Mouse (Mus musculus): Measurements from ENCODE around the gene Crb1. TPM values are rescaled to one million over a fixed set of nuclear protein-coding genes. Genes with fewer than 3 reads are reported as not detected.

The Crb1 gene
- polyA plus RNA-seq, 1 experiment from 2014 or later = 3.0 TPM

DNA sequence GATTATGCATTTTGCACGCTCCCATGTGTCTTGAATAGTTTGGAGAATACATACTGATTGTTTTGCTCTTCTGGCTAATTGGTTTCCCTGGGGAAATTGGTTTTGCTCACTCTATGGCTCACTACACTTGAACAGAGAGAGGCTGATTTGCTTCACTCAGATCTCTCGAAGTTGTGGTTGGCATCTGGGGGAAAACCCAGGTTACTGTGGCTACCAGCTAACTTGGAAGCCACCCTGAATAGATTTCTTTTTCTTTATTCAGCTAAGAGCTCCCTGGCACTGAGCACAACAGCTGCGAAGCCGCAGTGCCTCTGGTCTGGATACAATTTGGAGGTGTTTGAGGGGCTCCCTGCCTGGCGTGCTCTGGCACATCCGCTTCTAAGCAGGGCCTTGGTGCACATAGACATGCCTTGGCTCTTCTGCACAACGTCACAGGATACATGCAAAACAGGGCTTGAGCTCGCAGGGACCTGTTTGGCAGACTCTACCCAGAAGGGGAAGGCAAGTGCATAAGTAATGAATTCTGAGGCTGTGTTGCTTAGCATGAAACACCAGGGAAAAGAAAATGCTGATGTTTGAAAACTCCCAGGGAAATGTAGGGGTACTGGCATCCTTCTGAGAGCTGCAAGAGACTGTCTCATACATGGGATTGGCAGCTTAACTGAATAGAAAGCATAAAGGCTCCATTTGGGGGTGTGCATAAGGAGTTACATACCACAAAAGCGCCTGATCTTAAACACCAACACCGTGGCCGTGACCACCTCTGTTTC is 30.1 kb downstream of the Crb1 start:
- Histone ChIP-seq H3K36me3 (ENCODE audit: control insufficient read depth, insufficient read depth, low read length) (no peaks in the 10 kb centered on the region), H3K9me3 (ENCODE audit: control insufficient read depth, low read length) (no peaks in the 10 kb centered on the region), H3K27me3 (ENCODE audit: control insufficient read depth, insufficient read depth, low read length) (no peaks in the 10 kb centered on the region), H3K4me1 (ENCODE audit: control insufficient read depth, insufficient read depth, low read length) (peaks cover 14% of the 10 kb centered on the region), H3K4me3 (replicated peaks; ENCODE audit: low read depth, low read length) (no peak overlapping the region), H3K27ac (replicated peaks; ENCODE audit: low read depth, low read length) (peak overlapping the region; percentile 72), H3K4me2 (ENCODE audit: low read length) (no peak overlapping the region), H3K9ac (replicated peaks; ENCODE audit: low read length) (no peak overlapping the region)
- 37% methylated on average over 11 of the region's 11 CpGs for WGBS
- peak; percentile 84 for ATAC-seq (ENCODE audit: low FRiP score, low TSS enrichment)
- DNase-seq = peak; percentile 72

DNA sequence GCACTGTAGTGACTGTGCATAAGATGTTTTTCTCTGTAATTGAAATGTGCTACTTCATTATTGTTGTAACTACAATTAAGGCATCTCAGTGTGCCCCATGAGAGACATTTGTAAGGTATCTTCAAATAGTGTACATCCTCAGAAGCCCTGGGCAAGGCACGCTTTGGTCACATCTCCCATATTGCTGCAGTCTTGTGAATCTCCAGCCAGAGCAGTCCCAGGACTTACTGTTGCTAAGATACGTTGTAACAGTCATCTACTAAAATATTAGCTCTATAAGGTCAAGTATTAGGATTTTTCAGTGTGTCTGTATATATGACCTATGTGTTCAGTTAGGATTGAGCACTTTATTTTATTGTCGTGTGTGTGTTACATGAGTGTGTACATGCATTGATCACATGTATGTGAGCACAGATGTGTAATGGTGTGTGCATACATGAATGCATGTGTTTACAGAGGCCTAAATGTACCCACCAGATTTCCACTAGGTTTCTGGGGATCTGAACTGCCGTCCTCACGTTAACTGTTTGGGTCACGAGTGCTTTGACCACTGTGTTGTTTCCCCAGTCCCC is 30.8 kb downstream of the Crb1 start:
- H3K36me3 ChIP-seq (ENCODE audit: control insufficient read depth, insufficient read depth, low read length) = no peaks in the 10 kb centered on the region
- H3K9me3 ChIP-seq (ENCODE audit: control insufficient read depth, low read length) = no peaks in the 10 kb centered on the region
- H3K9ac ChIP-seq (replicated peaks; ENCODE audit: low read length) = no peak overlapping the region
- no peaks in the 10 kb centered on the region for H3K27me3 ChIP-seq (ENCODE audit: control insufficient read depth, insufficient read depth, low read length)
- H3K4me1 ChIP-seq (ENCODE audit: control insufficient read depth, insufficient read depth, low read length) = peaks cover 14% of the 10 kb centered on the region
- WGBS = 55% methylated on average over 6 of the region's 6 CpGs
- peak overlapping the region; percentile 72 for H3K27ac ChIP-seq (replicated peaks; ENCODE audit: low read depth, low read length)
- H3K4me3 ChIP-seq (replicated peaks; ENCODE audit: low read depth, low read length) = no peak overlapping the region
- no peak overlapping the region for H3K4me2 ChIP-seq (ENCODE audit: low read length)
- ATAC-seq (ENCODE audit: low FRiP score, low TSS enrichment) (peak; percentile 38; the same call in 1 of the 2 replicates), DNase-seq (no peak)

DNA sequence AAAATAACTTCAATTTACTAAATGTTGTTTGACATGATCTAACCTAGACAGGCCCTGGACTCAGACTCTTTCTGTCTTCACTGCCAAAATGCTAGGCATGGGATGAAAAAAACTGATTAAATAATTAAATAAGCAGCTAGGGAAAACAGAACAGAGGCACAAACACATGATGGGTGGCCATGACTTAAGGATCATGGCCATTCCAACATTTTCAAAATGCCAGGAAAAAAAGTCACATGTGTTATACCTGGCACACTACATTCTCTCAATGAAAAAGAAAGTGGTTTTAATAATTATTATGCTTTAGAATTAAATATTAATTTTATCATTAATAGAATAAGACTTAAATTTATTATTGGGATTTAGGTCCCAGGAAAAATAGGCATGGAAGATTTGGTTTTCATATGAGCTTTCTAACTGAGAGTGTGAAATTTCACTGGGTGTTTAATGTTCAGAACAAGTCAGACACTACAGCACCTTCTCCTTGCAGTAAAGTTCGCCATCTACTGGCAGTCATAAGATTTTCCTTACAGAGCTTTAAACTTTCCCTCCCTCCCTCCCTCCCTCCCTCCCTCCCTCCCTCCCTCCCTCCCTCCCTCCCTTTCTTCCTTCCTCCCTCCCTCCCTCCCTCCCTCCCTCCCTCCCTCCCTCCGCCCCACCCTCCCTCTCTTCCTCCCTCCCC is 36.6 kb downstream of the Crb1 start:
- H3K9ac ChIP-seq (replicated peaks; ENCODE audit: low read length) = no peak overlapping the region
- H3K9me3 ChIP-seq (ENCODE audit: control insufficient read depth, low read length) = no peaks in the 10 kb centered on the region
- H3K27me3 ChIP-seq (ENCODE audit: control insufficient read depth, insufficient read depth, low read length) = no peaks in the 10 kb centered on the region
- no peak overlapping the region for H3K4me3 ChIP-seq (replicated peaks; ENCODE audit: low read depth, low read length)
- no peak overlapping the region for H3K27ac ChIP-seq (replicated peaks; ENCODE audit: low read depth, low read length)
- WGBS = 5% methylated on average over 1 of the region's 2 CpGs
- ATAC-seq (ENCODE audit: low FRiP score, low TSS enrichment) = peak; percentile 63; the same call in 1 of the 2 replicates
- no peak overlapping the region for H3K4me2 ChIP-seq (ENCODE audit: low read length)
- no peaks in the 10 kb centered on the region for H3K4me1 ChIP-seq (ENCODE audit: control insufficient read depth, insufficient read depth, low read length)
- no peaks in the 10 kb centered on the region for H3K36me3 ChIP-seq (ENCODE audit: control insufficient read depth, insufficient read depth, low read length)
- peak; percentile 81 for DNase-seq

DNA sequence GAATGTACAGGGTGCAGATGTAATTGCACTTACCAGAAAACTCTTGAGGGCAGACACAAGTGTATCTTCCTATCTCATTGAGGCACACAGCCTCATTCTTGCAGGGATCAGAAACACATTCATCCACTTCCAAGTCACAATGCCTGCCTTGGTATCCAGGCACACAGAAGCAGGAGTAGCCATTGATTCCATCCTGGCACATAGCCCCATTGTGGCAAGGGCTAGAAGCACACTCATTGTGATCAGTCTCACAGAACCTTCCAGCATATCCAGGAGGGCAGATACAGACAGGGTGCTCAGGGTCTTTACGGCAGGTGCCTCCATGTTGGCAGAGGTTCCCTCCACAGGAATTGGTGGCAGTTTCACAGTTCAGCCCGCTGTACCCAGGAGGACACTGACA is 39.9 kb downstream of the Crb1 start:
- H3K27ac ChIP-seq (replicated peaks; ENCODE audit: low read depth, low read length) = no peak overlapping the region
- ATAC-seq (ENCODE audit: low FRiP score, low TSS enrichment) (no peak), DNase-seq (no peak)
- WGBS = 81% methylated on average over 2 of the region's 2 CpGs
- no peak overlapping the region for H3K4me3 ChIP-seq (replicated peaks; ENCODE audit: low read depth, low read length)
- H3K27me3 ChIP-seq (ENCODE audit: control insufficient read depth, insufficient read depth, low read length) = no peaks in the 10 kb centered on the region
- no peak overlapping the region for H3K4me2 ChIP-seq (ENCODE audit: low read length)
- no peak overlapping the region for H3K9ac ChIP-seq (replicated peaks; ENCODE audit: low read length)
- no peaks in the 10 kb centered on the region for H3K4me1 ChIP-seq (ENCODE audit: control insufficient read depth, insufficient read depth, low read length)
- H3K9me3 ChIP-seq (ENCODE audit: control insufficient read depth, low read length) = no peaks in the 10 kb centered on the region
- no peaks in the 10 kb centered on the region for H3K36me3 ChIP-seq (ENCODE audit: control insufficient read depth, insufficient read depth, low read length)

DNA sequence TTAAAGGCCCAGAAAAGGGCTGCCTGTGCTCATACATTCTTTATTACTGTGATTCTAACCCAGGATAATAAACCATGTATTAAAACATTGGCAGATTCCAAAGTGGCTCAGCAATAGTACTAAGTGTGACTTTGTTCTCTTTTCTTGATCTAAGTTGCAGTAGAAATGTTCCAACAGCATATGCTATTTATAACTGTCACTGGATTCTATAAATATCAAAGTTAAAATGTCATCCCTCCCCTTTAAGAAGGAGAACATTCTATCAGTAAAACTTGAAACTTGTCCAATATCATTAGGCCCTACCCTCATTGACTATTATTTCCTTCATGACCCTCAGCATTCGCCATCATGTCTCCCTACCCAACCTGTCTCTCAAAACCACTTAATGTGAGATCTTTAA is 48.1 kb downstream of the Crb1 start:
- no peak overlapping the region for H3K27ac ChIP-seq (replicated peaks; ENCODE audit: low read depth, low read length)
- H3K9me3 ChIP-seq (ENCODE audit: control insufficient read depth, low read length) = no peaks in the 10 kb centered on the region
- H3K9ac ChIP-seq (replicated peaks; ENCODE audit: low read length) = no peak overlapping the region
- H3K27me3 ChIP-seq (ENCODE audit: control insufficient read depth, insufficient read depth, low read length) = no peaks in the 10 kb centered on the region
- H3K4me3 ChIP-seq (replicated peaks; ENCODE audit: low read depth, low read length) = no peak overlapping the region
- ATAC-seq (ENCODE audit: low FRiP score, low TSS enrichment) = no peak
- no peak for DNase-seq
- H3K36me3 ChIP-seq (ENCODE audit: control insufficient read depth, insufficient read depth, low read length) = no peaks in the 10 kb centered on the region
- H3K4me2 ChIP-seq (ENCODE audit: low read length) = no peak overlapping the region
- no peaks in the 10 kb centered on the region for H3K4me1 ChIP-seq (ENCODE audit: control insufficient read depth, insufficient read depth, low read length)
- WGBS = 96% methylated on average over 1 of the region's 1 CpGs

DNA sequence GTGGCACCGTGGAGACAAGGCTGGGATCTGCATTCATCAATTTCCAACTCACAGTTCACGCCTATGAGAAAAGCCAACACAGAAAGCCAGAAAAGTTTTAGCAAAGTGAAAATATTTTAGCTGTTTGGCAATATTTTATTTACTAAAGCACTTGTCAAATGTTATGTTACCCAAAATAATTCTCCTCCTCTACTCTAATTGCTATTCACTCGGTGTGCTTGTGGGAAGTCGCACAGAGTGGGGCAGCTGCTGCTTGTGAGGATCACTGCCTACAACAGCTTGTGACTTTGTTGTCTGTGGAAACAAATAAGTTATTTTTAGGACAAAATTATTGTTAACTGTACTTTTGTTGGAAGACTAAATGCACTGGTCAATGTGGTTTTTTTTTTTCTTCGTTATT is 48.6 kb downstream of the Crb1 start:
- 92% methylated on average over 5 of the region's 5 CpGs for WGBS
- Histone ChIP-seq H3K9ac (replicated peaks; ENCODE audit: low read length) (no peak overlapping the region), H3K9me3 (ENCODE audit: control insufficient read depth, low read length) (no peaks in the 10 kb centered on the region), H3K36me3 (ENCODE audit: control insufficient read depth, insufficient read depth, low read length) (no peaks in the 10 kb centered on the region), H3K27me3 (ENCODE audit: control insufficient read depth, insufficient read depth, low read length) (no peaks in the 10 kb centered on the region), H3K27ac (replicated peaks; ENCODE audit: low read depth, low read length) (no peak overlapping the region), H3K4me2 (ENCODE audit: low read length) (no peak overlapping the region), H3K4me3 (replicated peaks; ENCODE audit: low read depth, low read length) (no peak overlapping the region), H3K4me1 (ENCODE audit: control insufficient read depth, insufficient read depth, low read length) (no peaks in the 10 kb centered on the region)
- DNase-seq (no peak), ATAC-seq (ENCODE audit: low FRiP score, low TSS enrichment) (no peak)

DNA sequence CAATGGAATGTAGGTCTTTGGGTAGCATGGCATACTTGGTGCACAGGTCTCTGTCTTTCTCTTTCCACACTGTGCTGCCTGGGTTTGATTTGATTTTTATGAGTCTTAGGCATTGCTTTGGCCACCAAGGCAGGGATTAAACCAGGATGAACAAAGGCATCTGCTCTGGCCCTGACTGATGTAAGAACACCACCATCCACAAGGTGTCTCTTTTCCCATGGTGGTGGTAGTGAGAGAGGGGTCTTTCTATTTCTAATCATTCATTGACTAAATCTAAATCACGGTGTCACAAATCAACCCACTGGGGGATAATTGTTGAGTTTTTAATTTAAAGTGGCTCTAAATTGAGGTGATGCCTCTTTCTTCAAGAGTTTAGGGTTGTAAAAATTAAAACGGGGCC is 51.5 kb downstream of the Crb1 start:
- H3K4me2 ChIP-seq (ENCODE audit: low read length) = no peak overlapping the region
- ATAC-seq (ENCODE audit: low FRiP score, low TSS enrichment) = no peak
- no peaks in the 10 kb centered on the region for H3K36me3 ChIP-seq (ENCODE audit: control insufficient read depth, insufficient read depth, low read length)
- no peaks in the 10 kb centered on the region for H3K4me1 ChIP-seq (ENCODE audit: control insufficient read depth, insufficient read depth, low read length)
- WGBS = 74% methylated on average over 2 of the region's 2 CpGs
- DNase-seq = no peak
- no peak overlapping the region for H3K4me3 ChIP-seq (replicated peaks; ENCODE audit: low read depth, low read length)
- no peaks in the 10 kb centered on the region for H3K9me3 ChIP-seq (ENCODE audit: control insufficient read depth, low read length)
- H3K27ac ChIP-seq (replicated peaks; ENCODE audit: low read depth, low read length) = no peak overlapping the region
- no peaks in the 10 kb centered on the region for H3K27me3 ChIP-seq (ENCODE audit: control insufficient read depth, insufficient read depth, low read length)
- no peak overlapping the region for H3K9ac ChIP-seq (replicated peaks; ENCODE audit: low read length)

DNA sequence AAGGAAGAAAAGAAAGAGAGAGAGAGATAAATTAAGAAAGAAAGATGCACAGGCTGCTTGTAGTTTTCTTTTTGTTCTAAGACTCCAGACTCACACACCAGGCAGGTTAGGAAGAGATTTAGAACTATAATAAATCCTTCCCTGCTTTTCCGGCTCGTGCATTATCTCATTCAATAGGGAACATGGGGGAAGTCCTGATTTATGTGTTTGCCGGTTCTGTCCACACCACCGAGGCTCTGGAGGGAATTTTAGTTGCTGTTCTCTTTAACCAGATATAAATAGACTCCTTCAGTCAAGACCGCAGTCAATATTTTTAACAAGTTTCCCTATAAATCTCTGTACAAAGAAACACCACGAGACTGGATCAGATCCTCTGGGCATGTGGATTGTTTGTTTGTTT is 57.1 kb downstream of the Crb1 start:
- no peak overlapping the region for H3K4me2 ChIP-seq (ENCODE audit: low read length)
- H3K9ac ChIP-seq (replicated peaks; ENCODE audit: low read length) = no peak overlapping the region
- ATAC-seq (ENCODE audit: low FRiP score, low TSS enrichment) (no peak), DNase-seq (no peak)
- no peaks in the 10 kb centered on the region for H3K9me3 ChIP-seq (ENCODE audit: control insufficient read depth, low read length)
- WGBS = 78% methylated on average over 6 of the region's 6 CpGs
- H3K36me3 ChIP-seq (ENCODE audit: control insufficient read depth, insufficient read depth, low read length) = no peaks in the 10 kb centered on the region
- no peaks in the 10 kb centered on the region for H3K27me3 ChIP-seq (ENCODE audit: control insufficient read depth, insufficient read depth, low read length)
- no peak overlapping the region for H3K27ac ChIP-seq (replicated peaks; ENCODE audit: low read depth, low read length)
- H3K4me3 ChIP-seq (replicated peaks; ENCODE audit: low read depth, low read length) = no peak overlapping the region
- H3K4me1 ChIP-seq (ENCODE audit: control insufficient read depth, insufficient read depth, low read length) = no peaks in the 10 kb centered on the region

All from midbrain, embryonic 14.5 days (tissue).